Mouse (Mus musculus) activated CD4-positive, CD25-positive, alpha-beta regulatory T cell (primary cell): ENCODE measurements around the gene Rflnb. TPM values are rescaled to one million over a fixed set of nuclear protein-coding genes. Genes with fewer than 3 reads are reported as not detected.

Experiments used
- polyA plus RNA-seq, 2 experiments: library from polyadenylated mRNA; unstranded; fragments of 100-300 nt; shearing (Covaris generic); gene quantifications; one replicate each; pipeline ENCODE4 v1.2.1; 2017

Rflnb gene
- polyA plus RNA-seq, result 10 to 100 TPM; 28.5 to 77.0 TPM

DNA sequence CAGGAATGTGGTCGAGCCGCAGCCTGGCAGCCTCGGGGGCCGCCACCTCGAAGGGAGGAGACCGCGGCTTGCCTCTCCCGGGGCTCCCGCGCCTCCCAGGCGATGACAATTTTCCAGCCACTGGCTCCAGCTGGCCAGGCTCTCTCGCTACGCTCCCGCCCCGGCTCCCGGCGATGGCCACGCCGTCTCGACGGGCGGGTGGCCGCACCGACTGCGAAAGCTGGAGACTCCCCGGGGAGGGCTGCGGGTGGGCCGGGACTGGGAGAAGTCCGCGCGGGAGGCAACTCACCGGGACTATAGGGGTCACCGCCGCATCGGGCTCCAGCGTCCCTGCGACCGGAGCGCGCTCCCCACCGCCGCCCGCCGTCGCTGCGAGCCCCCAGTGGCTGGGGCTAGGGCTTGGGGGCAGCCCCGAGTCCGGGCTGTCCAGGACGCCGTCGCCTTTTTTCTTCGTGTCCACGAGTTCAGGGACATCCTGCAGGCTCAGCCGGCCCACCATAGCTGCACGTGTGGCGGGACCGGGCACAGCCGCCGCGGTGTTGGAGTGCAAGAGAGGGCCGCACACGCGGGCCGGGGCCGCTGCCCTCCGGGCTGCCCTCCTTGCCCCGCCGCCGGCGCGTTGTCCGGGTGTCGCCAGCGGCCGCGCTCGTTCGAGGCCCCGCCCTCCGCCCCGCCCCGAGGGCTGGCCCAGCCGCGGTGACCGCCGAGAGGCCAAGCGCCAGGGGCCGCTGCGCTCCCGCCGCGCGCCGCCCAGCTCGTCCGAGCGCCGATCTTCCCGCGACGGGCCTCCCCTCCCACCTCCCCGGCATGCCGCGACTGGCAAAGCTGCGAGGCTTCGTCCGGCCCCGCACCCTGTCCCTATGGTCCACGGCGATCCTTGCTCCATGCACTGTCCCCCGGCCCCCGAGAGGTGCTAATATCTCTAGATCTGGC is at the start of gene Rflnb:
Gene Rflnb (minus strand): TSS at position 644 of the 933 bp plus-strand sequence.

DNA sequence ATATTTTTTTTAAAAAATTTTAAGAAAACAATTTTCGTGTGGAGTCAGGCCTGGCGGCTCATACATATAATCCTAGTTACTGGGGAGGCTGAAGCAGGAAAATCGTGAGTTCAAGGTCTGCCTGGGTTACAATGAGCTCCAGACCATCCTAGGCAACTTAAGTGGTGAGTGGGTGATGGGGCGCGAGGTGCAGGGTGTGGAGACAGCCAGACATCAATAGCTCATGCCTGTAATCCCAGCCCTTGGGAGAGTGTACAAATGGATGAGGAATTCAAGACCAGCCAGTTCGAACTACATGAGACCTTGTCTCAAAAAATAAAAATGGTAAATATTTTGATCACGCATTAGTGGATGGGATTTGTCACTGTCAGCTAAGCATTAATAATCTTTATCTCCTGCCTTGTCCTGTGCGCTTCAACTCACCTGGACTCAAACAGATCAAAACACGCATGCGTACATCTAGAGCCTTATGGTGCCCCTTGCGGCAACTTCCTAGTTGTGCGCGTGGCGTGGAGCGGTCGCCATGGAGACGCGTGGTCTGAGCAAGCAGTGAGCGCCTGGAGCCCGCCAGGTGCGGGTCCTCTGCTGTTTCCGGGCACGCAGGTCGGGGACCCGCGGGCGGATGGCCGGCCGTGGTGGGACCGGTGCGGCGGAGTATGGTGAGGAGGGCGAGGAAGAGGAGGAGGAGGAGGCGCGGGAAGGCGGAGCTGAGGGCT is 28.0 kb downstream of the Rflnb start, which contains the start of gene 1700016K19Rik:
Gene 1700016K19Rik (plus strand): TSS at position 473 of the 716 bp plus-strand sequence.

Other genes starting within 250 kb of the Rflnb start
- not detected for gene Doc2b, start 231.7 kb downstream of the Rflnb start, polyA plus RNA-seq
- 1 to 10 TPM; 7.4 to 9.7 TPM for gene Rph3al, start 89.4 kb downstream of the Rflnb start, polyA plus RNA-seq
- gene 1700016K19Rik, start 27.9 kb downstream of the Rflnb start, polyA plus RNA-seq, result 1 to 10 TPM in 1 of 2 experiments, not detected in 1; 3.4 TPM
- gene Vps53, start 151.9 kb upstream of the Rflnb start, polyA plus RNA-seq, result 10 to 100 TPM; 49.9 to 68.7 TPM
- gene Fam57a, start 151.9 kb upstream of the Rflnb start, polyA plus RNA-seq, result 1 to 10 TPM; 2.8 to 4.3 TPM
- gene Dbil5, start 189.8 kb upstream of the Rflnb start, polyA plus RNA-seq, result not detected
- 10 to 100 TPM; 13.2 to 22.6 TPM for gene Gemin4, start 189.9 kb upstream of the Rflnb start, polyA plus RNA-seq
- 10 to 100 TPM in 1 of 2 experiments, 1 to 10 TPM in 1; 7.2 to 16.3 TPM for gene Mrm3, start 215.9 kb upstream of the Rflnb start, polyA plus RNA-seq
- 10 to 100 TPM; 70.0 to 83.7 TPM for gene Glod4, start 215.9 kb upstream of the Rflnb start, polyA plus RNA-seq